Mouse (Mus musculus) heart, embryonic 13.5 days (tissue): ENCODE data around the gene Trip12. TPM values are rescaled to one million over a fixed set of nuclear protein-coding genes. Genes with fewer than 3 reads are reported as not detected.

Source experiments
- ATAC-seq: fragments of 200-750 bp; cut with Nextera tagmentation; 2 replicates; pipeline ENCODE4 v1.8.0; 2017; ENCODE audit warnings: moderate TSS enrichment; ENCODE audit not compliant: insufficient number of reproducible peaks, low FRiP score, low TSS enrichment; ENCODE audit errors: extremely low read depth
- H3K27ac ChIP-seq: fragments of 300-500 bp; sonication (generic); replicated peaks from 2 replicates; pipeline ENCODE4 v1.5.1; 2015; ENCODE audit warnings: moderate library complexity, mild to moderate bottlenecking, inconsistent platforms
- H3K27me3 ChIP-seq: fragments of 300-500 bp; sonication (generic); replicated peaks from 2 replicates; pipeline ENCODE4 v1.6.1; 2015; ENCODE audit warnings: mild to moderate bottlenecking, inconsistent platforms
- H3K36me3 ChIP-seq: fragments of 300-500 bp; sonication (generic); 2 replicates; pipeline ENCODE4 v1.6.1; 2015; ENCODE audit warnings: mild to moderate bottlenecking, inconsistent platforms
- H3K4me1 ChIP-seq: fragments of 300-500 bp; sonication (generic); 2 replicates; pipeline ENCODE4 v1.6.1; 2015; ENCODE audit warnings: inconsistent platforms
- H3K4me2 ChIP-seq: fragments of 300-500 bp; sonication (generic); 2 replicates; pipeline ENCODE4 v1.6.1; 2015; ENCODE audit warnings: inconsistent platforms, mild to moderate bottlenecking, moderate library complexity
- H3K4me3 ChIP-seq: fragments of 300-500 bp; sonication (generic); 2 replicates; pipeline ENCODE4 v1.5.1; 2015; ENCODE audit warnings: moderate library complexity, mild to moderate bottlenecking, inconsistent platforms
- H3K9ac ChIP-seq: fragments of 300-500 bp; sonication (generic); 2 replicates; pipeline ENCODE4 v1.6.1; 2015; ENCODE audit warnings: inconsistent platforms, mild to moderate bottlenecking, moderate library complexity
- H3K9me3 ChIP-seq: fragments of 300-500 bp; sonication (generic); 2 replicates; pipeline ENCODE4 v1.6.1; 2016; ENCODE audit warnings: inconsistent platforms
- WGBS: fragments of 180-500 bp; shearing (Covaris S2); methylation state at CpG from one replicate; pipeline ENCODE4 v1.1.7; 2015; ENCODE audit warnings: mixed read lengths; 5-methylcytosine and 5-hydroxymethylcytosine counted together
- polyA plus RNA-seq: library from polyadenylated mRNA; unstranded; fragments of >200 nt; fragmentation: Nextera tagmentation; extraction: Ambion mirVana; gene quantifications from 2 replicates; pipeline ENCODE4 v1.2.1, GENCODE M21; 2015

The Trip12 gene
- polyA plus RNA-seq, result 52.1 and 52.4 TPM in 2 replicates

- H3K27ac ChIP-seq, result peak within 1 kb of the TSS; percentile 98
- H3K9me3 ChIP-seq, result no peaks in the 10 kb centered on the region
- H3K4me3 ChIP-seq, result peak within 1 kb of the TSS; percentile 97
- peaks cover 26% of the 10 kb centered on the region for H3K4me1 ChIP-seq
- ATAC-seq, result peak; percentile 58; the same call in 1 of the 2 replicates
- no peaks in the 10 kb centered on the region for H3K27me3 ChIP-seq
- H3K4me2 ChIP-seq, result peak within 1 kb of the TSS; percentile 84
- peaks cover 3% of the 10 kb centered on the region; the same call in 1 of the 2 replicates for H3K36me3 ChIP-seq
- under 1% methylated on average over 39 of the region's 39 CpGs for WGBS
- H3K9ac ChIP-seq, result peak within 1 kb of the TSS; percentile 99
These were observed at the start of gene Trip12 for GRCm38 (mm10) chr1:84840018-84840664. Trip12 (minus strand) TSS chr1:84840516.

DNA sequence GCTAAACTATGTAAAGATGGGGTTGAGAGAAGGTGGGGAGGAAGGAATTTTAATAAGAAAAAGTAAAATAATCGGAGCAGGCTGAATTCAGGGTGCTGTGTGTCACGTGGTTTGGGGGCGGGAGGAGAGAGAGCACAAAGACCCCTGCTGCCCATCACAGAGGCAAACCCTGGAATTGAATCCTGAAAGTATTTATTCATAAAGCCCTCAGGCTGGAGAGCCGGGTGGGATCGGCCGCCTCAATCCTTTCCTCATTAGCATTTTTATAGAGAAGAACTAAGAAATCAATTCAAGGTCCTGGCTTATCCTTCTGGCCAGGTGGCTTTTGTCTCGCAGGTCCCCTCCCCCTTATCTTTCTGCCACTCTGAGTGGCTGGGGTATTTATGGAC, 49.7 kb upstream of the Trip12 start:
- Histone ChIP-seq H3K4me2 (no peak overlapping the region), H3K36me3 (no peaks in the 10 kb centered on the region), H3K9me3 (no peaks in the 10 kb centered on the region), H3K4me1 (no peaks in the 10 kb centered on the region), H3K9ac (no peak overlapping the region), H3K4me3 (no peak overlapping the region), H3K27ac (no peak overlapping the region), H3K27me3 (no peaks in the 10 kb centered on the region)
- ATAC-seq, result no peak
- WGBS, result 44% methylated on average over 7 of the region's 7 CpGs

DNA sequence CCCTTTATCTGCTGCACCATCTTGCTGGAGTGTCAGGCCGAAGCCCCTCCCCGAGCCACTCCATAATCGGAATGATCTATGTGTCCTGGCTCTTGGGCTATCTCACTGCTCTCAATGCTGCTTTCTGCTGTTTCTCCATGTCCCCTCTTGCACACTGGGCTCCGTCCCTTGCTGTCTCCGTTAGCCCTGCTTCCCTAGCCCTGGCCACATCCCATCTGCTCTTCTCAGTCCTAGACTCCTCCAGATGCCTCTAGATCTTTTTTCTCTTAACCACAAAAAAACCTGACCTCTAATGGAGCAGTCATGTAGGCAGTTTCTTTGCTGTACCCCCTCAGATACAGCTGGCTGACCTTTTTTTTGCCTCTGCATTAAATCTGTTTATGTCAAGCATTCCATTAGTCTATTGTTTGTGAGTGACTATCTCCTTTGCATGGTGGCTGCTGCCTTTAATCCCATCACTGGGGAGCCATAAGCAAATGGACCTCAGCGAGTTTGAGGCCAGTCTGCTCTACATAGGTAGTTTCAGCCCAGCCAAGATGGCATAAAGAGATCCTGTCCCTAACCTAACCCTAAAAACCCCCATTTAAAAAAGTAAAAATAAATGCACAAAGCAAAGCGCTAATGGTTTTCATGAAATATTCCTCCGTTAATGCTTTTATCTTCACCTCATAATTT, 49.2 kb upstream of the Trip12 start:
- WGBS, result 53% methylated on average over 8 of the region's 8 CpGs
- Histone ChIP-seq H3K27me3 (no peaks in the 10 kb centered on the region), H3K4me2 (no peak overlapping the region), H3K27ac (no peak overlapping the region), H3K9ac (no peak overlapping the region), H3K4me3 (no peak overlapping the region), H3K36me3 (no peaks in the 10 kb centered on the region), H3K9me3 (no peaks in the 10 kb centered on the region), H3K4me1 (no peaks in the 10 kb centered on the region)
- ATAC-seq, result no peak

- no peak overlapping the region for H3K9ac ChIP-seq
- no peaks in the 10 kb centered on the region for H3K27me3 ChIP-seq
- 80% methylated on average over 6 of the region's 6 CpGs for WGBS
- no peaks in the 10 kb centered on the region for H3K4me1 ChIP-seq
- H3K4me3 ChIP-seq, result no peak overlapping the region
- H3K36me3 ChIP-seq, result no peaks in the 10 kb centered on the region
- H3K27ac ChIP-seq, result no peak overlapping the region
- no peaks in the 10 kb centered on the region for H3K9me3 ChIP-seq
- H3K4me2 ChIP-seq, result no peak overlapping the region
- ATAC-seq, result no peak
These were observed 45.6 kb upstream of the Trip12 start for GRCm38 (mm10) chr1:84885921-84886320.

- Histone ChIP-seq H3K27ac (no peak overlapping the region), H3K4me3 (no peak overlapping the region), H3K9ac (no peak overlapping the region), H3K27me3 (no peaks in the 10 kb centered on the region), H3K36me3 (no peaks in the 10 kb centered on the region), H3K9me3 (no peaks in the 10 kb centered on the region), H3K4me1 (no peaks in the 10 kb centered on the region), H3K4me2 (no peak overlapping the region)
- no peak for ATAC-seq
- 67% methylated on average over 3 of the region's 3 CpGs for WGBS
These were observed 44.9 kb upstream of the Trip12 start for GRCm38 (mm10) chr1:84885174-84885573.

DNA sequence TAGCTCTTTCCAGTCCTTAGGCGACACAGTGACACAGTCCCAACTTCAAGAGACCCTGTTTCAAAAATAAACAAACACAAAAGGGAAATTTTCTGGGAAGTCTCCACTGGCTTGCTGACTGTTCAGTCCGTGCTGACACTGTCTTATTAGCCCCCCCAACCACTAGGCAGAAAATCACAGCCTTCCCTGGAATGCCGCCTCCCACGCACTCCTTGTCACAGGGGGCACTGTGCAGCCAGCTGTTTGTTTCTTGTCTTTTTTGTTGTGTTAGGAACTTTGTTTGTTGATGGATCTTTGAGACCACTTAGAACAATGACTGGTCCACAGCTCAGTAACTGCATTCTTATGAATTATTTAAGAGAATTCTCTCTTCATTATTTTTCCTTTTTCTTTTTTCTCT, 43.6 kb upstream of the Trip12 start:
- Histone ChIP-seq H3K36me3 (no peaks in the 10 kb centered on the region), H3K27ac (no peak overlapping the region), H3K4me2 (no peak overlapping the region), H3K9ac (no peak overlapping the region), H3K4me1 (no peaks in the 10 kb centered on the region), H3K4me3 (no peak overlapping the region), H3K27me3 (no peaks in the 10 kb centered on the region), H3K9me3 (no peaks in the 10 kb centered on the region)
- no peak for ATAC-seq
- 73% methylated on average over 4 of the region's 4 CpGs for whole genome bisulfite sequencing

DNA sequence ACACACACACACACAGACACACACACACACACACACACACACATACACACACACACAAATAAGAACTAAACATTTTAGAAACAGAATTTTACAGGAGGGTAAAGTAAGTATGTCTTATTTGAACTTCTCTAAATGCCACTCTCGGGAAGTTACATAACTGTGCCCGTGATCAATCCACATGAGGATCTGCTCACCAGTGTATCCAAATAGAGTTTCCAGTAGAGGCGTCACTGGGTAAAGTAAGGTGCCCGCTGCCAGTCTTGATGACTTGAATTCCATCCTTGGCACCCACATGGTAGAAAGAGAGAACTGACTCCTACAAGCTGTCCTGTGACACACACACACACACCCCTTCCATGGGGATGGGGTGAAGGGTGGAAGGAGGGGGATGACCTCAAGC, 42.6 kb upstream of the Trip12 start:
- WGBS, result 80% methylated on average over 4 of the region's 4 CpGs
- Histone ChIP-seq H3K27me3 (no peaks in the 10 kb centered on the region), H3K4me3 (no peak overlapping the region), H3K9me3 (no peaks in the 10 kb centered on the region), H3K4me1 (no peaks in the 10 kb centered on the region), H3K27ac (no peak overlapping the region), H3K36me3 (no peaks in the 10 kb centered on the region), H3K4me2 (no peak overlapping the region), H3K9ac (no peak overlapping the region)
- no peak for ATAC-seq

DNA sequence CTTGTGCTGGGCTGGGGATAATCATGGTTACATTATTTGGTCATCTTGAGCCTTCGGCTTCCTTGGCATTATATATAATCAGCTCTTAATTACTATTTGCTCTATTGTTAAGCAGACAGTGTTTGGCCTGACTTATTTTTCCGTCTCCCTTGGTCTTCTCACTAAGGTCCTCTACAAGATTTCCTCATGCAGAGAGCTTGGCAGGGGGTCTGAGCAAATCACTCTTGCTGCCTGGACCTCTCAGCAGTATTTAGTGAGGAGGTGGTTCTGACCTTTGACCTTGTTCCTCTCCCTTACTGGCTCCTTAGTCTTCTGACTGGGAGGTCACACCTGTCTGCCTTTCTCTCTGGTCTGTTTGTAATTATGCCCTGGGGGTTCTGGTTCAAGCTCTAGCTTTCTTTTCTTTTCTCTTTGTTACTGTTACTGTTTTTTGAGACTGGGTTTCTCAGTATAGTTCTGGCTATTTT, 41.8 kb upstream of the Trip12 start:
- ATAC-seq, result no peak
- no peak overlapping the region for H3K4me2 ChIP-seq
- no peaks in the 10 kb centered on the region for H3K4me1 ChIP-seq
- H3K4me3 ChIP-seq, result no peak overlapping the region
- WGBS, result 64% methylated on average over 2 of the region's 2 CpGs
- no peaks in the 10 kb centered on the region for H3K27me3 ChIP-seq
- H3K9ac ChIP-seq, result no peak overlapping the region
- H3K27ac ChIP-seq, result no peak overlapping the region
- H3K9me3 ChIP-seq, result no peaks in the 10 kb centered on the region
- H3K36me3 ChIP-seq, result no peaks in the 10 kb centered on the region

GRCm38 (mm10) chr1:84881248-84882065, 41.1 kb upstream of the Trip12 start:
- no peaks in the 10 kb centered on the region for H3K36me3 ChIP-seq
- H3K9me3 ChIP-seq, result no peaks in the 10 kb centered on the region
- H3K9ac ChIP-seq, result no peak overlapping the region
- H3K27ac ChIP-seq, result no peak overlapping the region
- H3K4me2 ChIP-seq, result no peak overlapping the region
- no peak for ATAC-seq
- no peaks in the 10 kb centered on the region for H3K27me3 ChIP-seq
- WGBS, result 67% methylated on average over 11 of the region's 11 CpGs
- H3K4me3 ChIP-seq, result no peak overlapping the region
- H3K4me1 ChIP-seq, result no peaks in the 10 kb centered on the region

DNA sequence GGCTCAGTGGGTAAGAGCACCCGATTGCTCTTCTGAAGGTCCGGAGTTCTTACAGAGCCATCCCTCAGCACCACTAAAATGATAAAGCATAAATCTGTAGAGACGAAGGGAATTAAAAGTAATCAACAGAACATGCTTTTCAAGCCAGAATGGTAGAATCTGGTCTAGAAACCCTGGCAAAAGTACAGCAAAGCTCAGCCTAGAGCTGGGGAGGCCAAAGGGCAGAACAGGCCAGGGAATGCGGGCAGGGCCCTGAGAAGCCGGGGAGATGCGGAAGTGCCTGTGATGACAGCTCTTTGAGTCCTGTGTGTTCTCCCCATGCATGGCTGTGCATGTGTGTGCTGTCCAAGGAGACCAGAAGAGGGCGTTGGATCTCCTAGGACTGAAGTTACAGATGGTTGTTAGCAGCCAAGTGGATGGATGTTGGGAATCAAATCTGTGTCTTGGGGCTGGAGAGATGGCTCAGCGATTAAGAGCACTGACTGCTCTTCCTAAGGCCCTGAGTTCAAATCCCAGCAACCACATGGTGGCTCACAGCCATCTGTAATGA, 39.3 kb upstream of the Trip12 start:
- no peak overlapping the region for H3K4me3 ChIP-seq
- H3K27ac ChIP-seq, result no peak overlapping the region
- H3K9me3 ChIP-seq, result no peaks in the 10 kb centered on the region
- no peak overlapping the region for H3K4me2 ChIP-seq
- no peaks in the 10 kb centered on the region for H3K36me3 ChIP-seq
- 86% methylated on average over 8 of the region's 8 CpGs for WGBS
- H3K27me3 ChIP-seq, result no peaks in the 10 kb centered on the region
- H3K4me1 ChIP-seq, result no peaks in the 10 kb centered on the region
- H3K9ac ChIP-seq, result no peak overlapping the region
- no peak for ATAC-seq

GRCm38 (mm10) chr1:84877590-84877989, 37.3 kb upstream of the Trip12 start:
- WGBS, result 87% methylated on average over 2 of the region's 2 CpGs

More at GRCm38 (mm10) chr1:84877590-84877989, 37.3 kb upstream of the Trip12 start:
- no peak for ATAC-seq
- H3K27me3 ChIP-seq, result no peaks in the 10 kb centered on the region
- no peak overlapping the region for H3K9ac ChIP-seq
- no peak overlapping the region for H3K4me3 ChIP-seq
- no peaks in the 10 kb centered on the region for H3K4me1 ChIP-seq
- no peaks in the 10 kb centered on the region for H3K9me3 ChIP-seq
- no peak overlapping the region for H3K4me2 ChIP-seq
- H3K27ac ChIP-seq, result no peak overlapping the region
- no peaks in the 10 kb centered on the region for H3K36me3 ChIP-seq
